Mouse (Mus musculus): ENCODE results near the gene Gm9821. TPM values are rescaled to one million over a fixed set of nuclear protein-coding genes. Genes with fewer than 3 reads are reported as not detected.

The Gm9821 gene
- polyA plus RNA-seq, 1 experiment from 2014 or later, result 0.33 TPM

GRCm38 (mm10) chr2:91930761-91931291 is 14.7 kb upstream of the Gm9821 start:
- Histone ChIP-seq H3K4me3 (ENCODE audit: low read depth, low read length) (peak overlapping the region; percentile 52), H3K9me3 (ENCODE audit: control insufficient read depth, low read length) (no peaks in the 10 kb centered on the region), H3K27me3 (ENCODE audit: control insufficient read depth, insufficient read depth, low read length) (0 out of 2 replicates have a peak, but pooled peaks cover 2% of the 10 kb centered on the region), H3K4me2 (ENCODE audit: low read depth, low read length) (peak overlapping the region; percentile 84), H3K4me1 (ENCODE audit: control insufficient read depth, insufficient read depth, low read length) (peaks cover 19% of the 10 kb centered on the region), H3K9ac (replicated peaks; ENCODE audit: low read depth, low read length) (peak overlapping the region; percentile 75), H3K36me3 (ENCODE audit: control insufficient read depth, insufficient read depth, low read length) (0 out of 2 replicates have a peak, but pooled peaks cover 5% of the 10 kb centered on the region), H3K27ac (ENCODE audit: low read depth, low read length) (peak overlapping the region; percentile 77)
- ATAC-seq (ENCODE audit: low read depth), result peak; percentile 2; the same call in 1 of the 2 replicates
- WGBS, result under 1% methylated on average over 22 of the region's 23 CpGs

GRCm38 (mm10) chr2:91931328-91932159 is 14.0 kb upstream of the Gm9821 start:
- Histone ChIP-seq H3K36me3 (ENCODE audit: control insufficient read depth, insufficient read depth, low read length) (0 out of 2 replicates have a peak, but pooled peaks cover 6% of the 10 kb centered on the region), H3K4me2 (ENCODE audit: low read depth, low read length) (peak overlapping the region; percentile 84), H3K27me3 (ENCODE audit: control insufficient read depth, insufficient read depth, low read length) (0 out of 2 replicates have a peak, but pooled peaks cover 2% of the 10 kb centered on the region), H3K4me1 (ENCODE audit: control insufficient read depth, insufficient read depth, low read length) (peaks cover 19% of the 10 kb centered on the region), H3K27ac (ENCODE audit: low read depth, low read length) (peak overlapping the region; percentile 77), H3K9ac (replicated peaks; ENCODE audit: low read depth, low read length) (peak overlapping the region; percentile 75), H3K9me3 (ENCODE audit: control insufficient read depth, low read length) (no peaks in the 10 kb centered on the region), H3K4me3 (ENCODE audit: low read depth, low read length) (peak overlapping the region; percentile 52)
- ATAC-seq (ENCODE audit: low read depth), result peak; percentile 72
- WGBS, result 2% methylated on average over 46 of the region's 50 CpGs

GRCm38 (mm10) chr2:91932160-91932711 is 13.3 kb upstream of the Gm9821 start, which contains the start of gene Mdk:
Mdk (minus strand) TSS chr2:91932297.
- peak; percentile 4; the same call in 1 of the 2 replicates for ATAC-seq (ENCODE audit: low read depth)
- peak within 1 kb of the TSS; percentile 52 for H3K4me3 ChIP-seq (ENCODE audit: low read depth, low read length)
- WGBS, result 3% methylated on average over 16 of the region's 16 CpGs
- peaks cover 12% of the 10 kb centered on the region; the same call in 1 of the 2 replicates for H3K36me3 ChIP-seq (ENCODE audit: control insufficient read depth, insufficient read depth, low read length)
- H3K9ac ChIP-seq (replicated peaks; ENCODE audit: low read depth, low read length), result peak within 1 kb of the TSS; percentile 75
- no peaks in the 10 kb centered on the region for H3K9me3 ChIP-seq (ENCODE audit: control insufficient read depth, low read length)
- peaks cover 19% of the 10 kb centered on the region for H3K4me1 ChIP-seq (ENCODE audit: control insufficient read depth, insufficient read depth, low read length)
- H3K4me2 ChIP-seq (ENCODE audit: low read depth, low read length), result peak within 1 kb of the TSS; percentile 84
- H3K27me3 ChIP-seq (ENCODE audit: control insufficient read depth, insufficient read depth, low read length), result 0 out of 2 replicates have a peak, but pooled peaks cover 2% of the 10 kb centered on the region
- peak within 1 kb of the TSS; percentile 77 for H3K27ac ChIP-seq (ENCODE audit: low read depth, low read length)

- 15% methylated on average over 6 of the region's 6 CpGs for WGBS
- H3K4me3 ChIP-seq (ENCODE audit: low read depth, low read length), result no peak overlapping the region
- H3K4me2 ChIP-seq (ENCODE audit: low read depth, low read length), result 0 out of 2 replicates have a peak overlapping the region, but pooled peaks have one; percentile 84
- peaks cover 18% of the 10 kb centered on the region for H3K36me3 ChIP-seq (ENCODE audit: control insufficient read depth, insufficient read depth, low read length)
- peaks cover 19% of the 10 kb centered on the region for H3K4me1 ChIP-seq (ENCODE audit: control insufficient read depth, insufficient read depth, low read length)
- H3K27ac ChIP-seq (ENCODE audit: low read depth, low read length), result no peak overlapping the region
- H3K27me3 ChIP-seq (ENCODE audit: control insufficient read depth, insufficient read depth, low read length), result 0 out of 2 replicates have a peak, but pooled peaks cover 2% of the 10 kb centered on the region
- no peak overlapping the region for H3K9ac ChIP-seq (replicated peaks; ENCODE audit: low read depth, low read length)
- H3K9me3 ChIP-seq (ENCODE audit: control insufficient read depth, low read length), result no peaks in the 10 kb centered on the region
- no peak for ATAC-seq (ENCODE audit: low read depth)
These were observed 12.7 kb upstream of the Gm9821 start for GRCm38 (mm10) chr2:91932737-91933350.

GRCm38 (mm10) chr2:91933471-91933870 is 12.0 kb upstream of the Gm9821 start:
- peaks cover 19% of the 10 kb centered on the region for H3K4me1 ChIP-seq (ENCODE audit: control insufficient read depth, insufficient read depth, low read length)
- 26% methylated on average over 9 of the region's 9 CpGs for WGBS
- H3K4me3 ChIP-seq (ENCODE audit: low read depth, low read length), result no peak overlapping the region
- no peak for ATAC-seq (ENCODE audit: low read depth)
- no peaks in the 10 kb centered on the region for H3K9me3 ChIP-seq (ENCODE audit: control insufficient read depth, low read length)
- 0 out of 2 replicates have a peak, but pooled peaks cover 2% of the 10 kb centered on the region for H3K27me3 ChIP-seq (ENCODE audit: control insufficient read depth, insufficient read depth, low read length)
- no peak overlapping the region for H3K9ac ChIP-seq (replicated peaks; ENCODE audit: low read depth, low read length)
- peaks cover 23% of the 10 kb centered on the region for H3K36me3 ChIP-seq (ENCODE audit: control insufficient read depth, insufficient read depth, low read length)
- H3K27ac ChIP-seq (ENCODE audit: low read depth, low read length), result no peak overlapping the region
- H3K4me2 ChIP-seq (ENCODE audit: low read depth, low read length), result no peak overlapping the region

GRCm38 (mm10) chr2:91934016-91934415 is 11.5 kb upstream of the Gm9821 start:
- 68% methylated on average over 8 of the region's 8 CpGs for WGBS
- H3K27me3 ChIP-seq (ENCODE audit: control insufficient read depth, insufficient read depth, low read length), result 0 out of 2 replicates have a peak, but pooled peaks cover under 1% of the 10 kb centered on the region
- H3K27ac ChIP-seq (ENCODE audit: low read depth, low read length), result no peak overlapping the region

GRCm38 (mm10) chr2:91934826-91935525 is 10.5 kb upstream of the Gm9821 start:
- Histone ChIP-seq H3K9ac (replicated peaks; ENCODE audit: low read depth, low read length) (no peak overlapping the region), H3K4me1 (ENCODE audit: control insufficient read depth, insufficient read depth, low read length) (peaks cover 15% of the 10 kb centered on the region), H3K4me2 (ENCODE audit: low read depth, low read length) (no peak overlapping the region), H3K27me3 (ENCODE audit: control insufficient read depth, insufficient read depth, low read length) (no peaks in the 10 kb centered on the region), H3K9me3 (ENCODE audit: control insufficient read depth, low read length) (no peaks in the 10 kb centered on the region), H3K36me3 (ENCODE audit: control insufficient read depth, insufficient read depth, low read length) (peaks cover 33% of the 10 kb centered on the region), H3K4me3 (ENCODE audit: low read depth, low read length) (no peak overlapping the region), H3K27ac (ENCODE audit: low read depth, low read length) (no peak overlapping the region)
- WGBS, result 87% methylated on average over 9 of the region's 9 CpGs
- ATAC-seq (ENCODE audit: low read depth), result no peak

More at GRCm38 (mm10) chr2:91934016-91934415, 11.5 kb upstream of the Gm9821 start:
- H3K4me3 ChIP-seq (ENCODE audit: low read depth, low read length), result no peak overlapping the region
- H3K9me3 ChIP-seq (ENCODE audit: control insufficient read depth, low read length), result no peaks in the 10 kb centered on the region
- H3K36me3 ChIP-seq (ENCODE audit: control insufficient read depth, insufficient read depth, low read length), result peaks cover 29% of the 10 kb centered on the region
- no peak for ATAC-seq (ENCODE audit: low read depth)
- no peak overlapping the region for H3K4me2 ChIP-seq (ENCODE audit: low read depth, low read length)
- H3K9ac ChIP-seq (replicated peaks; ENCODE audit: low read depth, low read length), result no peak overlapping the region
- H3K4me1 ChIP-seq (ENCODE audit: control insufficient read depth, insufficient read depth, low read length), result peaks cover 19% of the 10 kb centered on the region

GRCm38 (mm10) chr2:91936154-91936553 is 9.3 kb upstream of the Gm9821 start:
- no peak for ATAC-seq (ENCODE audit: low read depth)
- Histone ChIP-seq H3K9ac (replicated peaks; ENCODE audit: low read depth, low read length) (no peak overlapping the region), H3K9me3 (ENCODE audit: control insufficient read depth, low read length) (no peaks in the 10 kb centered on the region), H3K4me2 (ENCODE audit: low read depth, low read length) (no peak overlapping the region), H3K27ac (ENCODE audit: low read depth, low read length) (no peak overlapping the region), H3K4me1 (ENCODE audit: control insufficient read depth, insufficient read depth, low read length) (peaks cover 9% of the 10 kb centered on the region; the same call in 1 of the 2 replicates), H3K4me3 (ENCODE audit: low read depth, low read length) (no peak overlapping the region), H3K36me3 (ENCODE audit: control insufficient read depth, insufficient read depth, low read length) (peaks cover 33% of the 10 kb centered on the region), H3K27me3 (ENCODE audit: control insufficient read depth, insufficient read depth, low read length) (no peaks in the 10 kb centered on the region)
- WGBS, result 96% methylated on average over 7 of the region's 7 CpGs
